Mouse (Mus musculus) heart, postnatal 36 days (tissue): ENCODE data around the gene Otp. TPM values are rescaled to one million over a fixed set of nuclear protein-coding genes. Genes with fewer than 3 reads are reported as not detected.
A peak's percentile ranks its signal among the peaks of the same experiment; 100 is the strongest.

Source experiments
- DNase-seq, 2 experiments: peaks; one replicate each; pipeline ENCODE4 v3.0.0; 2021 to 2022
- intact Hi-C: fragments of 180-260 bp; cut with DNase I; formaldehyde crosslinking; loops from one replicate; pipeline ENCODE4 v1.15.1; 2025
- total RNA-seq, 2 experiments: library from RNA; stranded (reverse); gene quantifications; 2 replicates each; pipeline ENCODE4 v1.2.3; 2021

The Otp gene
- total RNA-seq, result not detected

DNA sequence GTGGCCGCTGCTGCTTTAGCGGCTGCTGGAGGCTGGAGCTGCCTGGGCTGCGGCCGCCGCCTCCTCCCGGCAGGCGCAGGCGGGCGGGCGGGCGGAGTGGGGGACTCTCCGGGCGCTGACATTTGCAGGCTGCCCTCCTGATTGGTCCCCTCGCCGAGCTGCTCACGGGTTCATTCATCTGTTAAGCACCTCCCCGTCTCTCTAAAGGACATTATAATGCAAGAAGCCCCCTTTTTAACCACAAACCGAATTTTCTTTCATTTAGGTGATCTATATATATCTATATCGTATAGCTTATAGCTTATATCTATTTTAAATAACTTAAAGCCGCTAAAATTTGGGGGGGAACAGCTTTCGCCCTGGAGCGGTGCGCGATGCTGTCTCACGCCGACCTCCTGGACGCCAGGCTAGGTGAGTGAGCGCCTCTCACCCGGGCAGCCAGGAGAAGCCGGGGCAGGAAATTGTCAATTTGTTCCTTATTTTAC is at the start of gene Otp:
TSS of gene Otp (plus strand) at position 207 of the 485 bp plus-strand sequence.
- intact Hi-C loops, result no loop called here
- no peak for DNase-seq

DNA sequence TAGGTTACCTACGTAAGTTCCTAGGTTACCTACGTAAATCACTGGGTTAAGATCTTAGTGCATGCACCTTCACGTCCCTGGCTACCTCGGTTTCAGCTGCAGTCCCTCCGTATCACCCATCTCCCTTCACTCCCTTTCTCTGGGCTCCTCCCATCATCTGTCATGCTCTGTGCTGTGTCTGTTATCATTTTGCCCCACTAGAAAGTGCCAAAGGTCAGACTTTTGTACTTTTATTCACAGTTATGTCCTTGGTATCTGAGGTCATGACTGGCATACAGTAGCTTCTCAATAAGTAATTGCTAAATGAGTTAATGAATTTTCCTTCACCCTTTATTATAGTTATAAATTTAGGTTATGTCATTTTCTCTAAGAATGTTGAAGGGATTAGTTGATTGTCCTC is 49.0 kb upstream of the Otp start:
- DNase-seq, result no peak
- intact Hi-C loops, result no loop called here

DNA sequence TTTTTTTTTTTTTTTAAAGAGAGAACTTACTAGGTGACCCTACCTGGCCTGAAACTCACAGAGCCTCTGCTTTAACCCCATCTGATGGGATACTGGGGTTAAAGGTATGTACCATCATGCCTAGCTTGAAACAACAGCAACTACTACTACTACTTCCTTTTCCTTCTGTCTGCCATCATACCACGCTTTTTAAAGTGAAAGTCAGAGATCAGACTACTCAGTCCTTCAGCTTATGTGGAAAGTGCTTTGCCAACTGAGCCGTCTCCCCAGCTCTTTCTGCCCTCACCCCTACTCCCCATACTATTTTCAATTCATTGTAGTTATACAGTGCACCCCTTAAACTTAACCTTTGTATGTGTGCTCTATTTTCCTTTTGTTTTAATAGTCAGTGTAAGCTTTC is 48.4 kb upstream of the Otp start:
- no peak for DNase-seq

DNA sequence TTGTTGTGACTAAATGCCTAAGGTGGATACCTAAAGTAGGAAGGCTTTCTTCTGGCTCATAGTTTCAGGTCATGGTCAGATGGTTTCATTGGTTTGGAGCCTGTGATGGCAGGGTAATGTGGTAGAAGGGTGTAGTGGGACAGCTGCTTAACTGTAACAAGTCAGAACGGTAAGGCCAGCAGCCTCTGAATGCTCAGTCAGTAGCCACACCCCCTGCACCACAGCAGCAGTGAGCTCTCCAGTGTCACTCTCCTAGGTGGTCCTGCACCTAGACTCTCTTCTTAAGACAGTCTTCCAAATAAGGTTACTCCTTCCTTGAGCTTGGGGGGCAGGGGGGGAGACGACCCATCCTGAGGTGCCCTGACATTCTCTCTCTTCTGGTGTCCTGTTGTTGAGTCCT is 47.6 kb upstream of the Otp start:
- intact Hi-C loops, result no loop called here
- no peak for DNase-seq

More for the DNA sequence above, 48.4 kb upstream of the Otp start:
- intact Hi-C loops, result no loop called here

DNA sequence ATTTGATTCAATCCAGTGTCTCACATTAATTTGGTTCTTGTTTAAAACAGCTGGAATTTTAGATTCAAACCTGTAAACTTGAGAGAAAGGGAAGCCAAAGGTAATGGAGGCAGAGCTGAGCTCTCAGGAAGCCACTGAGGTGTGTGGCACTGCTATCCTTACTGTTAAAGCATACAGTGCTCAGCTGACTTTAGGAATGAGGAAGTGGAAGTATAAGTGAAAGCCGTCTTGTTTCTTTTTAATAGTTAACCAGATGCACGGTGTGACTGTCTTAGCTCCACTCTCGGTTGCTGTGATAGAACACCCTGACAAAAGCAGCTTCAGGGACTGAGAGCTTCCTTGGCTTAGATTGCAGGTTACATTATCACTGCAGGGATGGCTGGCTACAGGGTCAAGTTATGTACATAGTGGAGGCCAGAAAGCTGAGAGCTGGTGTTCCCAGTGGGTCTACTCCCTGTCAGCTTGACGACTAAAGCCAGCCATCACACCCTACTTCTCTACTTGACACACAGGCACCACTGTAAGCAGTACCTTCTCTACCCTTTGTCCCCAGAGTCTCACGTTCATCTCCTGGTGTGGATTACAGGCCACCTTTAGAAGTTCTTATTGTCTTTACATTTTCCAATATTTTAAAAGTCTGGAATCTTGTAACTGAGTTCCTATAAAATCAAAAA is 37.2 kb upstream of the Otp start:
- intact Hi-C loops, result no loop called here
- no peak for DNase-seq

DNA sequence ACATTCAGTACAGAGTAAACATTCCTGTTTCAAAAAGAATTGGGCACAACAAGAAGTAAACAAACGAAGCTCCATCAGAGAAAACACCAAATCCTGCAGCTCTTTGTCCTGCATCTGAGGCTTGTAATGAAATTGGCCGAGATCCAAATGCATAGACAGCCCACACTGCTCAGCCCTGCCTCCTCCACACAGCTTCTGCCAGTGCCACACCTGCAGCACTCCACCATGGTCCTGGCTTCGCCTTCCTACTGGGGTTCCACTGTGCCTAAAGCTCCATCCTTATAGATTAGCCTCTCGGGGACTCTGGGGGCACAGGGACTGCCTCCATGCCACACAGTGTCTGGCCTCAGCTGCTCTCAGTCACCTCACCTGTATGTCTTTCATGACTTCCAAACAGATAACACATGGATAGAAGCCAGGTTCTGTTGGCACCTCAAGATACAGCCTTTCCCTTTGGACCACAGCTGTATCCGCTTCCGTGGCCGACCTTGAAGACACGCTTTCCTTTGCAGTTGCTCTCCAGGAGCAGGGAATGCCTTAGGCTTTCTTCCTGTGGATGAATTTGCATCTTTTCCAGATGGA is 36.6 kb upstream of the Otp start:
- intact Hi-C loops, result no loop called here
- no peak for DNase-seq

DNA sequence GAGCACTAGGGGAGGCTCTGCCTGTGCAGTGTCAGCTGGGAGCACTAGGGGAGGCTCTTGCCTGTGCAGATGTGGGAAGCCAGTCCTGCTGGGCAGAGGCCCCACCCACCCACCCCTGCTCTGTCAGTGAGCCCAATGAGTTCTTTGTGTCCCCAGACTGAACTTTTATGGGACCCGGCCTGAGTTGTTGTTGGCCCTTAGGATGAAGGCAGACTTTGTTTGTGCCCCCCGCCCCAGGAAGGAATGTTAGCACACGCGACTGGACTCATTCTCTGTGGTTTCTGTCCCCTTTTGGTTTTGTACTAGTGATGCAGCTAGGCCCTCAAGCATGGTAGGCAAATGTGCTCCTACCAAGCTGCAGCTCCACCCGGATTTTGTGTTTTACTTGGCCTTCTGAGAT is 32.2 kb upstream of the Otp start:
- intact Hi-C loops, result no loop called here
- no peak for DNase-seq

DNA sequence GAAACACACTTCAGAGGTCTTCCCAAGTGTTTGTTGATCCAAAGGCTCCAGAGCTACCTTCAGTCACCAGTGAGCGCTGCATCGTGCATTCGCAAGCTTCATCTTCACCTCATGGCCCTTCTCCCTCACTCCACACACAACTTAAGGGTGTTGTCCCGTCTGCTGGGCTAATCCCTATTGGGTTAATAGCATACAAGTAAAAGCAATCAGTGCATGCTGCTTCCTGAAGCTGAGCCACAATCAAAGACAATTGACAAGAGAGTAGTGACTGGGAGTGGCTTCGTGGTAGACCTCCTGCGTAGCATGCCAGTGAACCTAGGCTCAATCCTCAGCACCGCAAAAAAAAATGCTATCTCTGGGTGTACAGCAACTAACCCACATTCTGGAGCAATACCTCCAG is 27.5 kb upstream of the Otp start:
- DNase-seq, result no peak
- intact Hi-C loops, result no loop called here

DNA sequence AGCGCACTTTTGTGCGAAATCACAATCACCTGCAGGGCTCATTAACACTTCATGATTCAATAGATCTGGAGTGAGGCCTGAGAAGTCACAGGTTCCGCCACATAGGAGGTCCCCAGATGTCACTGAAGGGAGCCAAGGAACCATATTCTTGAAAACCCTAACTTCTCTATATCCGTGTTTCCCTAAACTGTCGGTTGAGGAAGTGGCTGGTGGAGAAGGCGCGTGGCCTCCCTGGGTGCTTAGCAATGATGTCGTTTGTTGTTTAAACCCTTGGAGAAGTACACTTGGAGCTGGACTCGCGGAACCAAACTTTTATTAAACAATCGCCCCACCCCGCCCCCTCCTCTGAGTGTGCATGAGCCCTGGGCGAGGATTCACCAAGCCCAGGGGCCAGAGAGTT is 26.1 kb upstream of the Otp start:
- intact Hi-C loops, result no loop called here
- no peak for DNase-seq

DNA sequence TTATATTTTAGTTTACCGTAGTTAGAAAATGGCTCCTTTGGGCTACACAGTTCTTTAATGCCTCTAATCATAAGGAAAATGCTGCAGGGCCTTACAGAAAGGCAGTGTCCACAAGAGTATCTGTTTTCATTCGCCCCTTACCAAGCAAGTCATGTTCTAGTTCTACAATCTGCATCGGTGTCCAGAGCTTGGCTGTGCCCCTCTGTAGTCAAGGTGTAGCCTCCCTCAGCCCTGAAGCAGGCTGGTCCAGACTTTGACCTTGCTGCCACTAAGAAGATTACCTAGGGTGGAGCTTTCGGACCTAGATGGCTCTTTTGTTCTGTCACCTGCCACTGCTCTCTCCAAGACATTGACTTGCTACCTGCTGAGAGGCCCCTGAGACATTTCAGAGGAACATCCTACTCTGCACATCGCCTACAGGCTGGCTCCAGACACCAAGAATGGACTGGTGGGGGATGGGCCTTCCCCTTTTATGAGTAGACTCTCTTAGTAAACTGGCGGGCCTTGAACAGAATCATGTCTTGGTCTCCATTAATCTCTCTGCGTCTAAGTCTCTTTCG is 17.3 kb upstream of the Otp start:
- no peak for DNase-seq
- intact Hi-C loops, result no loop called here

DNA sequence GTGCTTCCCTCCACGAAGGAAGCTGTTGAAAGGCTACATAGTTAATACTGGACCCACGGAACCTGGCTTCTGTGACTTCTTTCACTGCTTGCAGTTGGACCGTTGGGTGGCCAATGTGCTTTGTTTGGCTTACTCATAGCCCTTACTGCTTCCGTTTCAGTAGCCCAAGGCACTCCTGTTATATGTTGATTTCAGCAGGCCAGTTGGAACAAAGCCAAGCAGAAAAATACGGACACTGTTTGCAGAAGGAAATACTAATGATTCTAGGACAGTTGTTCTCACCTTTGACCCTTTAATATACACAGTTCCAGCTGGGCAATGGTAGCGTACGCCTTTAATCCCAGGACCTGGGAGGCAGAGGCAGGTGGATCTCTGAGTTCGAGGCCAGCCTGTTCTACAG is 16.1 kb upstream of the Otp start:
- intact Hi-C loops, result no loop called here

DNA sequence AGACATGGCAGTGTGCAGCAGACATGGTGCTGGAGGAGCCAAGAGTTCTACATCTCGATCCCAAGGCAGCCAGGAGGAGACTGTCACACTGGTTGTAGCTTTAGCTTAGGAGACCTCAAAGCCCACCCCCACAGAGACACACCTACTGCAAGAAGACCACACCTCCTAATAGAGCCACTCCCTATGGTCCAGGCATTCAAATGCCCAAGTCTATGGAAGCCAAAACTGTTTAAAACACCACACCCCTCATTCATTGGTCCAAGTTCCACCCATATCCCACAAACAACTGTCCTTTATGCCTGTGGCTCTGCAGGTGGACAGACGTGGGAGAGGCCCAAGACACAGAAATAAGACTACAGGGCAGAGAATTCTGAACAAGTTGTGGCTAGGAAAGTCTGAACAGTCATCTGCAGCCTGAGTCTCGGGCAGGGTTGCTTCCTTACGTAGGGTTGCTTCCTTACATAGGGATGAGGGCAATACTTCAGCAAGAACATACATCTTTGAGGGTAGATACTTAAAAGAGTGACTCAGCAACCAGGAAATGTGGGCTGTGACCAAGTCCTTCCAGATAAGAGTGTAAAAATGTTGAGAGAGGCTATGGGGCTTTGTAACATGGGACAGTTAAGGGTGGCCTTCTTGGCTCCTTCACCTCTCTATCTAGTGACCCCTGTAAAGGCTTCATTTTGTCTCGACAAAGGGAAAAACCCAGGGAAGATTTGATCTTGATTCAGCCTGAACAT is 12.7 kb upstream of the Otp start:
- intact Hi-C loops, result loop anchor here (10.0 kb wide), 1 partner anchor 478 kb away; no protein-coding TSS in a partner anchor
- no peak for DNase-seq

More for the DNA sequence above, 16.1 kb upstream of the Otp start:
- DNase-seq, result no peak

DNA sequence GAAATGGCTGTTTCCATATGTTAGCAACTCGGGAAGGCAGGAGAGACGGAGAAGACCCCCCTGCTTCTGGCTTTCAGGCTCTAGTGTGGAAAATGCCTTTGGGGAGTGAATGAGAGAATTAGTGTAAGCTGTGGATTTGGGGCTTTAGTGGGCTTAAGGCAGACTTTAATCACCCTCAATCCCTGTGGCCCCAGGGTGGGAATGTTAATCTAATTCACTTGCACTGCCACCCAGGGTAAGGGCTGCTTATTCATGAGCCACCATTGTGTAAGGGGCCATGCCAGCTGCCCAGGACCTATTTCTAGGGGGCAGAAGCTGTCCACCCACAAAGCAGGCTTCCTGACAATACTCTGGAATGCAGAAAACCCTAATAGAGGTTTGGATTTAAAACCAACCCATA is 8.5 kb upstream of the Otp start:
- intact Hi-C loops, result loop anchor here (5.0 to 10.0 kb wide), 2 partner anchors 305 to 482 kb away; no protein-coding TSS in a partner anchor
- DNase-seq, result no peak

DNA sequence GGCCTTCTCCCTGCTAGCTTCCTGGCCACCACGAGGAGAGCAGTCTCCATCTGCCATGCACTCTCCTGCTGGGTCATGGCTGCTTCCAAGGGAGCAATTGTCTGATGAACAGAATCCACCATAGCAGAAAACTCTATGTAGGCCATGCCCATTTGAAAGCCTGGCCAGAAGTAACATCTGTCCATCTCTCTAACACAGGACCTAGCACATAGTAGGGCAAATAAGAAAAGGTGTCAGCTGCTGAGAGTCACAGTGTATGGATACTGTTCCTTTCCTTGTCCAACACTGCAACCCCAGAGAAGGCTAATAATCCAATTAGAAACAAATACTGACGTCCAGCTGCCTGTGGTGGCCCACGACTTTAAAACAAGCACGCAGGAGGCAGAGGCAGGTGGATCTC is 7.6 kb upstream of the Otp start:
- intact Hi-C loops, result loop anchor here (5.0 to 10.0 kb wide), 2 partner anchors 305 to 483 kb away; no protein-coding TSS in a partner anchor
- no peak for DNase-seq

DNA sequence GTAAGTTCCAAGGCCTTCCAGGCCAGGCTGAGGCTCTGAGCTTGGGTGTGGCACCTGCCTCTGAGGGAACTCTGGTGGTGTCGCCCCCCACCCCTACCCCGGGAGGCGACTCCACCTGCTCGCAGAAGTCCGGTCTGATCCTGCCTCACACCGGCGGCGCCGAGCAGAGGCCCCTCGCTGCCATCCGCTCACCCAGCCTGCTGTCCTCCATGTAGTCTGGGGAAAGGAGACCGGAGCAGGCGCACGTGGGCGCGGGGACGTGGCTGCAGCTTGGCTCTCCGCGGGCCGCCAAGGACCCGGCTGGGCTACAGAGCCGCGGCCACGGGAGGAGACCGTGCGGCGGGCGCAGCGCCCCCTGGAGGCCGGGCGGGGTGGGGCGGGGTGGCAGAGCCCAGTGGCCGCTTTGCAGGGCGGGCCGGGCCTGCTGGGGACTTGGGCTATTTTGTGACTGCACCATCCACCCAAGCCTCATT is 6.9 kb upstream of the Otp start:
- intact Hi-C loops, result loop anchor here (5.0 to 10.0 kb wide), 2 partner anchors 306 to 484 kb away; no protein-coding TSS in a partner anchor
- peak; percentile 34 to 50 for DNase-seq

DNA sequence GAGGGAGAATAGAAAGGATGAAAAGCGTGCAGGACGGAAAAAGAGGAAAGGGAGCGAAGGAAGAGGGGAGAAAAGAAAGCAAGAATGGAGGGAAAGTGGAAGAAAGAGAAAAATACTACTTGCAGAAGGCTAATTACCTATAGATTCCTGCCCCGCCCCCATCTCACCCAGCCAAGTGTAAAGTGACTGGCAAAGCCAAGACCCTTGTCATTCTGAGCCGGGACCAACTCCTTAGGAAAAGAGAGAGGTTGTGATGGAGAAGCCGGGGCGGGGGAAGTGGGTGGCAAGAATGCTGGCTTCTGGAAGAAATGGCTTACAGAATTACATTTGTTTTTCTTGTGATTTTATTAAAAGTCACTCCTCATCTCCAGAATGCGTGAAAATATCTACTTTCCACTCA is 5.9 kb upstream of the Otp start:
- intact Hi-C loops, result loop anchor here (5.0 to 10.0 kb wide), 2 partner anchors 307 to 485 kb away; no protein-coding TSS in a partner anchor
- DNase-seq, result no peak

DNA sequence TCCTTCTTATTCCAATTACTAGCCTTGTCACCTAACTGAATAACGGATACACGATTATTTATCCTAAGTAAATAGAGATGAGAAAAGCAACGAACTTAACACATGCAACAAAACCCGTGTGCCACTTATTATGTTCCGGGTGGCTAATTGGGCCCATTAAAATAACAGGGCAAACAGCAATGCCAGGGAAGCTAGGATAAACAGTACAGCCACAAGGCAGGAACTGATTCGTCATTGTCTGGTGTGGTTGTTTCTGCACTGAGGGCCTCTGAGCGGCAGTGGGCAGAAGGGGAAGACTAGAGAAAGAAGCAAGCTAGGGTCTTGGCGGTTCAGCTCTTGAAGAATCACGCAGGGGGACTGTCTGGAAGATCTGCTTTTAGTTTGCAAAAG is 5.3 kb upstream of the Otp start:
- intact Hi-C loops, result loop anchor here (5.0 kb wide), 1 partner anchor 163 kb away; no protein-coding TSS in a partner anchor
- DNase-seq, result peak in 1 of 2 experiments; percentile 4

DNA sequence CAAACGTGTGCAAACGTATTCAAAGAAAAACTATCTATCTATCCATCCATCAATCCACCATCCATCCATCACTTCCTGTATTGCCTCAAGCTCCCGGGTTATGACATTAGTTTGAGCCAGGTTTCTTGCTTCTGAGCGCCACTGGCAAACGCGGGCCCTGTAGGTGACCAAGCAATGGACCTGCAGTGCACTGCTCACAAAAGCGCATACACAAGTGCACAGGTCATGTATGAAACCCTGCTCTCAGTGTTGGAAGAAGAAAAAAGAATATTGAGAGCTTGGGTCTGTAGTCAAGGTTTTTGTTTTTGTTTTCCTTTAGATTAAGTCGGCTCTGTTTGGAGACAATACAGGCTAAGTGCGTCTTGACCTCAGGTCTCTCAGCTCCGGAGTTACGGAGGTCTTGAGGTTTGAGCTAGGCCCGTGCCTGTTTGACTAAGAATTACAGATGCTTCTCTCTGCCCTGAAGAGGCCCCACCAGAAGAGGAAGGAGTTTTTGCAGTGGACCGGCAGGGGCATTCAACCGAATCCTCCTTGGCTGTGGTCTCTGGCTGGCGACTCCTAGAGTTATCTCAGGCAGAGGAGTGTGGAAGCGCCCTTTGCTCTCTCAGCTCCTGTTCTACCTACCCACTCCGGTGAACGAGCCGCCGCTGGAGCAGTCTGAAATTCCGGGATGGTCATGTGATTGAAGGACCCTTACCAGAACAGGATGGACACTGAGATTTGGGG is 4.8 kb upstream of the Otp start:
- intact Hi-C loops, result loop anchor here (5.0 kb wide), 1 partner anchor 163 kb away; no protein-coding TSS in a partner anchor

DNA sequence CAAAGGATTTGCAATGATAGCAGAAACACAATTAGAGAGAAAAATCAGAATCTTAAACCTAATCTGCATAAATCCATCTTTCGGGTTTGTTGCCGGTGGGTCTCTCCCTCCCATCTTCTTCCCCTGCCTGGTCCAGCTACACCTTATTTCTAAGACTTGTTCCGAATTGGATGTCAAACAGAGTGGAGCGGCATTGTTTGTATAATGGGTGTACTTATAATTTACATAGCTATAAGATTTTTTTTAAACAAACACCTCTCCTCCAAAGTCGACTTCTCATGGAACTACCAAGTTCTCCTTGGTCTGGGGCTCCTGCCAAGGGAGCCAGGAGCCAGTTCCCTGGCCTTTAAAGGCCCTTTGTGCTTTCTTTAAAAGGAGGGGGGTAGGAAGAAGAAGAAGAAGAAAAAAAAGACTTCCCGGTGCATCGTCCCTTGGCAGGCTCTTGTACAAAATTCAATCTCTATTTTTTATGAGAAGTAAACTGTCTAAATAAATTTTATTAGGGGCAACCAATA is 3.5 kb upstream of the Otp start:
- no peak for DNase-seq
- intact Hi-C loops, result loop anchor here (5.0 kb wide), 1 partner anchor 165 kb away; no protein-coding TSS in a partner anchor

More for the DNA sequence above, 4.8 kb upstream of the Otp start:
- no peak for DNase-seq

DNA sequence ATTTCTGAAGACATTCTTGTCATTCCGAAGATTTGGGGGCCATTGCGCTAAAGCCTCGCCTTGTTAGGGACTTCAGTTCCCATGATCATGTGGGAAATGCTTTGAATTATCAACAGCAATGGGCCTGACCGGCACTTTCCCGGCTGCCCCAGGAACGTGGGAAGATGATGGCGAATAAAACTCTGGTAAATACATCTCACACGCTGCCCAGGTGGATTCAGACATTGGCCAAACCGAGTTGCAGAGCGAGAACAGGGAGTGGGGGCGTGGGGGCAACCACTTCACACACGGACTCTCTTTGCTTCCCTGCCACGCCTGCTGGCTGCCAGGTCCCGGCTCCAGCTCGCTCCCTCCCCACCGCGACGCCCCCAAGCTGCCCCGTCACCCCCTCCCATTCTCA is 3.0 kb upstream of the Otp start:
- intact Hi-C loops, result loop anchor here (5.0 kb wide), 1 partner anchor 165 kb away; no protein-coding TSS in a partner anchor
- DNase-seq, result no peak
